Mouse (Mus musculus): ENCODE measurements around the gene Foxf2. TPM values are rescaled to one million over a fixed set of nuclear protein-coding genes. Genes with fewer than 3 reads are reported as not detected.

The Foxf2 gene
- total and polyA plus RNA-seq, 2 experiments: not detected

GRCm38 (mm10) chr13:31623291-31623690 is 2.3 kb upstream of the Foxf2 start:
- Histone ChIP-seq H3K4me3 (ENCODE audit: insufficient read depth, low read depth, low read length) (no peak overlapping the region), H3K79me2 (ENCODE audit: control insufficient read depth, insufficient read depth, low read length) (no peaks in the 10 kb centered on the region), H3K4me1 (ENCODE audit: control insufficient read depth, insufficient read depth, low read length) (peaks cover 1% of the 10 kb centered on the region; the same call in 1 of the 2 replicates), H3K9ac (ENCODE audit: low read depth, low read length) (no peak overlapping the region), H3K27me3 (ENCODE audit: control insufficient read depth, insufficient read depth, low read length) (peaks cover 21% of the 10 kb centered on the region), H3K27ac (replicated peaks; ENCODE audit: insufficient read depth, low read depth, low read length) (no peak overlapping the region), H3K36me3 (ENCODE audit: control insufficient read depth, insufficient read depth, low read length) (no peaks in the 10 kb centered on the region)
- no peak for DNase-seq (ENCODE audit: extremely low read depth, low read depth, low spot score)
- 5% methylated on average over 6 of the region's 6 CpGs for WGBS
- TF ChIP-seq CTCF (IDR thresholded peaks at IDR 0.05; ENCODE audit: low read depth, low read length): no peak
- no peak for TF ChIP-seq POLR2A (IDR thresholded peaks at IDR 0.05; ENCODE audit: extremely low read depth, insufficient read depth, low read length)

GRCm38 (mm10) chr13:31623906-31624860 is 1.4 kb upstream of the Foxf2 start:
- WGBS: 6% methylated on average over 20 of the region's 20 CpGs
- no peak for DNase-seq (ENCODE audit: extremely low read depth, low read depth, low spot score)
- 0 out of 2 replicates have a peak, but pooled peaks cover under 1% of the 10 kb centered on the region for H3K4me1 ChIP-seq (ENCODE audit: control insufficient read depth, insufficient read depth, low read length)
- no peak overlapping the region for H3K27ac ChIP-seq (replicated peaks; ENCODE audit: insufficient read depth, low read depth, low read length)
- TF ChIP-seq CTCF (IDR thresholded peaks at IDR 0.05; ENCODE audit: low read depth, low read length) (no peak), POLR2A (IDR thresholded peaks at IDR 0.05; ENCODE audit: extremely low read depth, insufficient read depth, low read length) (no peak)
- H3K79me2 ChIP-seq (ENCODE audit: control insufficient read depth, insufficient read depth, low read length): no peaks in the 10 kb centered on the region
- no peak overlapping the region for H3K4me3 ChIP-seq (ENCODE audit: insufficient read depth, low read depth, low read length)
- peaks cover 21% of the 10 kb centered on the region for H3K27me3 ChIP-seq (ENCODE audit: control insufficient read depth, insufficient read depth, low read length)
- no peaks in the 10 kb centered on the region for H3K36me3 ChIP-seq (ENCODE audit: control insufficient read depth, insufficient read depth, low read length)
- H3K9ac ChIP-seq (ENCODE audit: low read depth, low read length): no peak overlapping the region

GRCm38 (mm10) chr13:31624966-31625332 is 667 bp upstream of the Foxf2 start:
- Histone ChIP-seq H3K27me3 (ENCODE audit: control insufficient read depth, insufficient read depth, low read length) (peaks cover 23% of the 10 kb centered on the region), H3K4me3 (ENCODE audit: insufficient read depth, low read depth, low read length) (no peak overlapping the region), H3K27ac (replicated peaks; ENCODE audit: insufficient read depth, low read depth, low read length) (no peak overlapping the region), H3K79me2 (ENCODE audit: control insufficient read depth, insufficient read depth, low read length) (no peaks in the 10 kb centered on the region), H3K4me1 (ENCODE audit: control insufficient read depth, insufficient read depth, low read length) (peaks cover 7% of the 10 kb centered on the region), H3K9ac (ENCODE audit: low read depth, low read length) (no peak overlapping the region), H3K36me3 (ENCODE audit: control insufficient read depth, insufficient read depth, low read length) (no peaks in the 10 kb centered on the region)
- DNase-seq (ENCODE audit: extremely low read depth, low read depth, low spot score): no peak
- 1% methylated on average over 13 of the region's 13 CpGs for WGBS
- TF ChIP-seq POLR2A (IDR thresholded peaks at IDR 0.05; ENCODE audit: extremely low read depth, insufficient read depth, low read length) (no peak), CTCF (IDR thresholded peaks at IDR 0.05; ENCODE audit: low read depth, low read length) (no peak)

- no peak for DNase-seq (ENCODE audit: extremely low read depth, low read depth, low spot score)
- H3K9ac ChIP-seq (ENCODE audit: low read depth, low read length): no peak overlapping the region
- 3% methylated on average over 60 of the region's 60 CpGs for WGBS
- H3K4me3 ChIP-seq (ENCODE audit: insufficient read depth, low read depth, low read length): no peak overlapping the region
- H3K4me1 ChIP-seq (ENCODE audit: control insufficient read depth, insufficient read depth, low read length): peaks cover 7% of the 10 kb centered on the region
- no peaks in the 10 kb centered on the region for H3K79me2 ChIP-seq (ENCODE audit: control insufficient read depth, insufficient read depth, low read length)
- H3K27me3 ChIP-seq (ENCODE audit: control insufficient read depth, insufficient read depth, low read length): peaks cover 23% of the 10 kb centered on the region
- no peak overlapping the region for H3K27ac ChIP-seq (replicated peaks; ENCODE audit: insufficient read depth, low read depth, low read length)
- TF ChIP-seq CTCF (IDR thresholded peaks at IDR 0.05; ENCODE audit: low read depth, low read length) (no peak), POLR2A (IDR thresholded peaks at IDR 0.05; ENCODE audit: extremely low read depth, insufficient read depth, low read length) (no peak)
- H3K36me3 ChIP-seq (ENCODE audit: control insufficient read depth, insufficient read depth, low read length): no peaks in the 10 kb centered on the region
Observed at GRCm38 (mm10) chr13:31626183-31626801, 676 bp downstream of the Foxf2 start.

GRCm38 (mm10) chr13:31626991-31627625 is 1.5 kb downstream of the Foxf2 start:
- Histone ChIP-seq H3K9ac (ENCODE audit: low read depth, low read length) (no peak overlapping the region), H3K36me3 (ENCODE audit: control insufficient read depth, insufficient read depth, low read length) (no peaks in the 10 kb centered on the region), H3K27me3 (ENCODE audit: control insufficient read depth, insufficient read depth, low read length) (peaks cover 23% of the 10 kb centered on the region), H3K4me3 (ENCODE audit: insufficient read depth, low read depth, low read length) (no peak overlapping the region), H3K79me2 (ENCODE audit: control insufficient read depth, insufficient read depth, low read length) (no peaks in the 10 kb centered on the region), H3K4me1 (ENCODE audit: control insufficient read depth, insufficient read depth, low read length) (peaks cover 7% of the 10 kb centered on the region), H3K27ac (replicated peaks; ENCODE audit: insufficient read depth, low read depth, low read length) (no peak overlapping the region)
- TF ChIP-seq POLR2A (IDR thresholded peaks at IDR 0.05; ENCODE audit: extremely low read depth, insufficient read depth, low read length) (no peak), CTCF (IDR thresholded peaks at IDR 0.05; ENCODE audit: low read depth, low read length) (no peak)
- DNase-seq (ENCODE audit: extremely low read depth, low read depth, low spot score): no peak
- 8% methylated on average over 24 of the region's 24 CpGs for WGBS
